Mouse (Mus musculus) ES-E14 (cell line): ENCODE measurements at regions not wholly inside any gene's neighbourhood (a gene's known extent, or its start where the extent isn't known, plus 50 kb on each side); places are given as distances from the start of the nearest gene placed in this dataset.

Experiments used
- DNase-seq: peaks from one replicate; pipeline ENCODE4 v3.0.0-alpha.2; 2013; ENCODE audit warnings: low read depth, low spot score
- H3K27ac ChIP-seq: 2 replicates; pipeline ENCODE4 v1.5.1; 2012; ENCODE audit warnings: low read depth, mild to moderate bottlenecking, low read length, moderate library complexity, mixed read lengths; ENCODE audit not compliant: poor library complexity, insufficient read depth, severe bottlenecking
- H3K36me3 ChIP-seq: 2 replicates; pipeline ENCODE4 v1.6.1; 2012; ENCODE audit warnings: mild to moderate bottlenecking, low read length, moderate library complexity, mixed read lengths; ENCODE audit not compliant: control insufficient read depth, poor library complexity, insufficient read depth, severe bottlenecking
- H3K4me1 ChIP-seq, 2 experiments: fragments of 150-350 bp in 1 of 2; sonication (generic) in 1 of 2; 2 replicates each; pipeline ENCODE4 v1.6.1; 2012; ENCODE audit warnings: low read length in 2 of 2, mild to moderate bottlenecking in 1 of 2, mixed read lengths in 1 of 2; ENCODE audit not compliant: control insufficient read depth in 2 of 2, insufficient read depth in 2 of 2, poor library complexity in 1 of 2
- H3K4me3 ChIP-seq, 2 experiments: fragments of 150-350 bp in 1 of 2; sonication (generic) in 1 of 2; 2 replicates each; pipeline ENCODE4 v1.5.1; 2012; ENCODE audit warnings: low read length in 2 of 2, low read depth in 1 of 2, mild to moderate bottlenecking in 1 of 2, mixed read lengths in 1 of 2; ENCODE audit not compliant: insufficient read depth in 1 of 2, poor library complexity in 1 of 2, severe bottlenecking in 1 of 2
- H3K9ac ChIP-seq: 2 replicates; pipeline ENCODE4 v1.6.1; 2012; ENCODE audit warnings: low read depth, mild to moderate bottlenecking, low read length, mixed read lengths; ENCODE audit not compliant: poor library complexity, insufficient read depth, severe bottlenecking
- H3K9me3 ChIP-seq: fragments of 150-350 bp; sonication (generic); 2 replicates; pipeline ENCODE4 v1.6.1; 2012; ENCODE audit warnings: low read depth, mild to moderate bottlenecking, low read length; ENCODE audit not compliant: control insufficient read depth, insufficient read depth
- CHD2 ChIP-seq: IDR thresholded peaks from 2 replicates; pipeline ENCODE4 v1.6.1; 2014; ENCODE audit warnings: mild to moderate bottlenecking, low read depth, low read length, inconsistent platforms
- HCFC1 ChIP-seq: IDR thresholded peaks from 2 replicates; pipeline ENCODE4 v1.6.1; 2012; ENCODE audit warnings: low read length, inconsistent platforms, borderline replicate concordance; ENCODE audit not compliant: insufficient read depth
- MAFK ChIP-seq: IDR thresholded peaks from 2 replicates; pipeline ENCODE4 v1.6.1; 2014; ENCODE audit warnings: mild to moderate bottlenecking, low read depth, low read length, inconsistent platforms; ENCODE audit not compliant: insufficient read depth
- ZC3H11A ChIP-seq: IDR thresholded peaks from 2 replicates; pipeline ENCODE4 v1.6.1; 2012; ENCODE audit warnings: low read depth, mild to moderate bottlenecking, inconsistent platforms, low read length, borderline replicate concordance
- ZNF384 ChIP-seq: IDR thresholded peaks from 2 replicates; pipeline ENCODE4 v1.6.1; 2012; ENCODE audit warnings: low read depth, low read length, inconsistent platforms
- in situ Hi-C, 2 experiments: fragments of 600-800 bp; cut with MboI; formaldehyde crosslinking; loops; one replicate each; pipeline ENCODE4 v1.15.1; 2025; ENCODE audit warnings: low sequenced_read_pairs in 2 of 2, inconsistent platforms in 1 of 2; ENCODE audit not compliant: unreplicated experiment in 2 of 2

DNA sequence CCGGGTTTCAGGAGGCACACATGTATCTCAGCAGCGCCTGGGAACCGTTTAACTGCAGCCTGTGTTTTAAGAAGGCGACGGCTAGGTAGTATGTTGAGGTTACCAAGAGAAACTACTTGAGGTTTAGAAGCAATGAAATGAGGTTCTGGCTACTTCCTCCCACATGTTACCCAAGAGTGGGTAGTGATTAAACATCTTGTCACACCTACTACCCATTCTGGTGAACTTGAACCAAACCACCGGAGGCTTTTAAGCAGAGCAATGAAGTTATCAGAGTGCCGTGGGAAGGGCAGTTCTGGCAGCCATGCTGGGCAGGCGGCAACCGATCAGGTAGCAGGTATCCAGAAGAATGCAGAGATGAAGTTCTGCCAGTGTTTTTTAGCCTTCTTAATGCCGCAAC is 84.5 kb upstream of the S1pr1 start:
- Histone ChIP-seq H3K36me3 (no peaks in the 10 kb centered on the region), H3K9me3 (no peaks in the 10 kb centered on the region), H3K4me1 (no peaks in the 10 kb centered on the region), H3K4me3 (no peak overlapping the region), H3K27ac (no peak overlapping the region), H3K9ac (no peak overlapping the region)
- DNase-seq: no peak
- TF ChIP-seq CHD2: no peak
- no peak for TF ChIP-seq ZNF384
- TF ChIP-seq ZC3H11A: no peak
- TF ChIP-seq HCFC1: no peak
- no peak for TF ChIP-seq MAFK
- in situ Hi-C loops: no loop called here

DNA sequence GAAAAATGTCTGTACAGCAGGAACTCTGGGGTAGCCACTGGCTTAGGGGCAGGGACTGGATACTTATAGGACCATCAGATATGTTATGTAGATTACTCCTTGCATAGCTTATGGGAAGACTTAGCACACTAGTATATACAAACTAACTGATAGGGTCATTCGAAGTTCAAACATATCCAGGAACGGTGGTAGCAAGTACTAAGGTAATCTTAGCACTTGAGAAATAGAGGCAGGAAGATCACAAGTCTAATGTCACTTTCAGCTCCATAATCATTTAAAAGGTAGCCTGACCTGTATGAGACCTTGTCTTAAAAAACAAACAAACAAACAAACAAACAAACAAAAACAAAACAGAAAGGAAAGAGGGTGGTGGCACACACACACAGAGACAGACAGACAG is 85.1 kb upstream of the S1pr1 start:
- Histone ChIP-seq H3K9me3 (no peaks in the 10 kb centered on the region), H3K27ac (no peak overlapping the region)
- in situ Hi-C loops: no loop called here

DNA sequence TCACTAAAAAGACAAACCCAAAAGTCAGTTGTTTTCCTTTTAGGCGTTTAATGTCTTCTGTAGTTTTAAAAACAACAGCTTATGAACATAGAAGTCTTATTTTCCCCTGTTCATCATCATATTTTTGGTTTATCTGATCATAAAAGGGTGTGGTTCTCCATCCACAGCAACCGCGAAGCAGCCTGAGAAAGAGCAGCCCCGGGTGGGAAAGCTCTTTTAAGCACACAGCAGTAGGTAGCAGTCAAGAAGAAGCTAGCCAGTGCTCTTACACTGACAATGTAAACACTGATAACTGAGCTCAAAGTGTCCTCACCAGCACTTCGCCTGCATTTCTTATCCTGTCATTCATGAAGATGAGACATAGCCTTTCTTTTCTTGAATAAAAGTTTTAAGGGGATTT is 86.0 kb upstream of the S1pr1 start:
- H3K4me3 ChIP-seq: no peak overlapping the region
- TF ChIP-seq ZNF384 (no peak), HCFC1 (no peak), CHD2 (no peak), ZC3H11A (no peak), MAFK (no peak)
- no peaks in the 10 kb centered on the region for H3K9me3 ChIP-seq
- no peak overlapping the region for H3K9ac ChIP-seq
- H3K36me3 ChIP-seq: no peaks in the 10 kb centered on the region
- no peak for DNase-seq
- no peaks in the 10 kb centered on the region for H3K4me1 ChIP-seq
- no peak overlapping the region for H3K27ac ChIP-seq
- in situ Hi-C loops: no loop called here

More for the DNA sequence above, 85.1 kb upstream of the S1pr1 start:
- Histone ChIP-seq H3K36me3 (no peaks in the 10 kb centered on the region), H3K9ac (no peak overlapping the region), H3K4me3 (no peak overlapping the region), H3K4me1 (no peaks in the 10 kb centered on the region)
- DNase-seq: no peak
- no peak for TF ChIP-seq HCFC1
- no peak for TF ChIP-seq MAFK
- no peak for TF ChIP-seq ZC3H11A
- TF ChIP-seq CHD2: no peak
- no peak for TF ChIP-seq ZNF384

DNA sequence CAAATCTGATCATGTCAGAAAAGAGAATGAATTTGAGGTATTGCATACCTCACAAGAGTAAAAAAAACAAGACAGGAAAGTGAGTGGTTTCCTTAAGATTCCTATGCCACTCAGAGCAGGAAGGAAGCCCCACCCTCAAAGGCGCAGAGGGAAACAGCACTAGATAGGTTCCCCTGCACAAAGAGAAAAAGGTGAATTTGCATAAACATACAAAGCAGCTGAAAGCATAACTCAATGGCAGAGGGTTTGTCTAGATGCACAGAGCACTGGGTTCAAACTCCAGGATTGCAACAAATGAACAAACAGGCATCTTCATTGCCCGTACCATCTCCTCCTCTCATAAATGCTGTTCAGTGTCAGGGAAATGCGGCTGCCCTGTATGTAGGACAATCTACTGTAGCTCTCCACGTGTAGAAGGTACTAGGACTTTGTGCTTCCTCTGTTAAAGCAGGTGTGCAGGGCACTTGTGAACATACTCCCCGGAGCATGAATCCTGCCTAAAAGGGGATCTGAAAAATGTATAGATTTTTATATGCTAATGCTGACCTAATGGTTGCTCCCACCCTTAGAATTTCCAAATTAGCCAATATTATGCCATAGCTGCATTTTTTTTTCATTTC is 85.9 kb upstream of the Dph5 start:
- in situ Hi-C loops: no loop called here
- DNase-seq: no peak
- no peak overlapping the region for H3K9ac ChIP-seq
- no peaks in the 10 kb centered on the region for H3K4me1 ChIP-seq
- H3K9me3 ChIP-seq: no peaks in the 10 kb centered on the region
- H3K27ac ChIP-seq: no peak overlapping the region
- TF ChIP-seq ZNF384 (no peak), MAFK (no peak), ZC3H11A (no peak), HCFC1 (no peak), CHD2 (no peak)
- no peak overlapping the region for H3K4me3 ChIP-seq
- H3K36me3 ChIP-seq: no peaks in the 10 kb centered on the region

DNA sequence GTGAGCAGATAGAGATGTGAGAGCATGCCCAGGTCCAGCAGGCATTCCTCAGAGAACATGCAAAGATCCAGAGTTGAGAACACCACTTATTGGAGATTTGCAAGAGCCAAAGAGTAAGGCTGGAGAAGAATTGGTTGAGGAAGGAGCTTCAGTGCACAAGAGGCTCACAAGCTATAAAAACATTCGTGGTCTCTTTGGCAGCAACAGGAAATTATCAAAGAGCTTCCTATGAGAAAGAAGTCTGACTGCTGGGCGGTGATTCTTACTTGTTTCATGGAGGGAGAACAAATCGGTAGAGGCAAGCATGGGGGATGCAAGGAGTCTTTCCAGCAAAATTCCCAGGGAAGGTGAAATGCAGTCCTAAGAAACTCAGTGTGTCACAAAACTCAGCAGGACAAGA is 83.0 kb upstream of the Dph5 start:
- in situ Hi-C loops: no loop called here
- Histone ChIP-seq H3K4me1 (no peaks in the 10 kb centered on the region), H3K9me3 (no peaks in the 10 kb centered on the region), H3K9ac (no peak overlapping the region), H3K4me3 (no peak overlapping the region), H3K36me3 (no peaks in the 10 kb centered on the region), H3K27ac (no peak overlapping the region)
- DNase-seq: no peak
- TF ChIP-seq ZC3H11A: no peak
- TF ChIP-seq MAFK: no peak
- TF ChIP-seq CHD2: no peak
- no peak for TF ChIP-seq HCFC1
- no peak for TF ChIP-seq ZNF384
